Mouse (Mus musculus) heart, embryonic 11.5 days (tissue): ENCODE measurements at regions not wholly inside any gene's neighbourhood (a gene's known extent, or its start where the extent isn't known, plus 50 kb on each side); places are given as distances from the start of the nearest gene placed in this dataset.

ENCODE experiments used
- ATAC-seq: fragments of 200-750 bp; cut with Nextera tagmentation; replicated peaks from 2 replicates; pipeline ENCODE4 v1.8.0; 2017; ENCODE audit warnings: moderate library complexity; ENCODE audit not compliant: insufficient number of reproducible peaks, low FRiP score, low TSS enrichment
- H3K27ac ChIP-seq: fragments of 300-500 bp; sonication (generic); 2 replicates; pipeline ENCODE4 v1.5.1; 2014; ENCODE audit warnings: mild to moderate bottlenecking, low read depth, low read length
- H3K27me3 ChIP-seq: fragments of 300-500 bp; sonication (generic); 2 replicates; pipeline ENCODE4 v1.6.1; 2014; ENCODE audit warnings: mild to moderate bottlenecking, low read length, mixed read lengths; ENCODE audit not compliant: control insufficient read depth, insufficient read depth
- H3K36me3 ChIP-seq: fragments of 300-500 bp; sonication (generic); 2 replicates; pipeline ENCODE4 v1.6.1; 2014; ENCODE audit warnings: mild to moderate bottlenecking, low read length, moderate library complexity, mixed read lengths; ENCODE audit not compliant: control insufficient read depth, insufficient read depth
- H3K4me1 ChIP-seq: fragments of 300-500 bp; sonication (generic); 2 replicates; pipeline ENCODE4 v1.6.1; 2014; ENCODE audit warnings: low read length; ENCODE audit not compliant: control insufficient read depth, insufficient read depth
- H3K4me2 ChIP-seq: fragments of 300-500 bp; sonication (generic); 2 replicates; pipeline ENCODE4 v1.6.1; 2014; ENCODE audit warnings: mild to moderate bottlenecking, moderate library complexity
- H3K4me3 ChIP-seq: fragments of 300-500 bp; sonication (generic); 2 replicates; pipeline ENCODE4 v1.5.1; 2014; ENCODE audit warnings: low read depth, low read length
- H3K9ac ChIP-seq: fragments of 300-500 bp; sonication (generic); 2 replicates; pipeline ENCODE4 v1.6.1; 2014; ENCODE audit warnings: mild to moderate bottlenecking, low read depth, low read length, moderate library complexity
- H3K9me3 ChIP-seq: fragments of 300-500 bp; sonication (generic); replicated peaks from 2 replicates; pipeline ENCODE4 v1.6.1; 2016; ENCODE audit warnings: low read length; ENCODE audit not compliant: control insufficient read depth
- WGBS: fragments of 180-500 bp; shearing (Covaris S2); extraction: QIAGEN DNeasy Blood & Tissue Kit; methylation state at CpG from one replicate; pipeline ENCODE4 v1.1.7; 2014; ENCODE audit not compliant: insufficient replicate concordance; 5-methylcytosine and 5-hydroxymethylcytosine counted together

DNA sequence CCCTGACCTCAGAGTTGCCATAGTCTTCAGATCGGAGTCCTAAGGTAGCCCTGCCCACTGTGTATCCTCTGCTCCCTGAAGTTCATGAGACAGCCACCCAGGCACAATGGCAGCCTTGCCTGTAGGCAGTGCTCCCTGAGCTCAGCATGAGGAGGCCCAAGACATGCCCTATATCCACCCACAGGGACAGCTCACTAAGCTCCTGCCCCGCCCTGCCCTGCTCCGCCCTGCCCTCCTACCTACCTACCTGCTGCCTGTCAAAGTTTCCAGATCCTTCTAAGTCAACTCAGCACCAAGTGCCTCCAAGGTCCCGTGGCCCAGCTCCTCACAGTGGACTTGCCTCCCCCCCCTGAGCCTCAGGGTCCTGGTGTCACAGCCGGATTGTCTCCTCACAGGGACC is 168.9 kb downstream of the Bcl11b start:
- 0 out of 2 replicates have a peak, but pooled peaks cover 2% of the 10 kb centered on the region for H3K27me3 ChIP-seq
- no peaks in the 10 kb centered on the region for H3K4me1 ChIP-seq
- H3K9me3 ChIP-seq = no peaks in the 10 kb centered on the region
- no peaks in the 10 kb centered on the region for H3K36me3 ChIP-seq
- H3K4me2 ChIP-seq = no peak overlapping the region
- H3K9ac ChIP-seq = no peak overlapping the region
- no peak overlapping the region for H3K4me3 ChIP-seq
- ATAC-seq = no peak
- H3K27ac ChIP-seq = no peak overlapping the region
- 84% methylated on average over 5 of the region's 5 CpGs for WGBS

DNA sequence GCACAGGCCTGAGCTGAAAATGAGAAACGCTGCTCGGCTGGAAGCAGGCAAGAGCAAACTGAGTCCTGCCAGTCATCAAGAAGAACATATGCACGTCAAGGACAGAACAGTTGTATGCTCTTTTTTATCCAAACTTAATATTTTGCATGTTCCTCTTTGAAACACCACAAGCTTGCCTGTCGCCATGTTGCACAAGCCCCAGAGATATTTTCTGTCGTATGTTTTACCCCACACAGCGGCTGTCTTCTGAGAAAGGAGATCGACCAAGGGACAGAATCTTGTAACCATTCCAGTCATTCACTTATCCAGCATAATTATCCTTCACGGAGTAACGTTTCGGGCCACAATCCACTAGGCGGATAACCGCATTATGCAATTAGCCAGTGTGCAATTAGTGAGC is 165.7 kb downstream of the Bcl11b start:
- Histone ChIP-seq H3K4me3 (no peak overlapping the region), H3K4me2 (no peak overlapping the region), H3K9me3 (no peaks in the 10 kb centered on the region), H3K27me3 (0 out of 2 replicates have a peak, but pooled peaks cover 2% of the 10 kb centered on the region), H3K27ac (no peak overlapping the region), H3K4me1 (no peaks in the 10 kb centered on the region), H3K36me3 (no peaks in the 10 kb centered on the region), H3K9ac (no peak overlapping the region)
- WGBS = 89% methylated on average over 12 of the region's 12 CpGs
- ATAC-seq = no peak

DNA sequence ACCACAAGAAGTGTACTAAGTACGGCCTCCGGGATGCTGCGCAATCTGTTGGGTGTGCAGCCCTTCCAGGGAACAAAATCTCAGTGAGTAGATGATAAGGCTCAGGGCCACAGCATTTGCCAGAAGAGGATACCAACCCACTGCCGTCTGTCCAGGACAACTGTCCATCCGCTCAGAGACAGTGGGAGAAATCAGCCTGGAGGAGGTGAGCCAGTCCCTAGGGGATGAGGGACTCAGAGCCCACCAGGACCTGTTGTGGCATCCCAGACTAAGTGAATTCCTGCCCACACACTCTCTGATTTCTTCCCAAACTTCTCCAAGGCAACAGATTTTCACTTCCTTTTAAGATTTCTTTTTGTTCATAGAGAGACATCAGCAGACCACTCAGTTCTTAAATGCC is 158.8 kb downstream of the Bcl11b start:
- H3K4me2 ChIP-seq = no peak overlapping the region
- WGBS = 79% methylated on average over 5 of the region's 5 CpGs
- H3K36me3 ChIP-seq = no peaks in the 10 kb centered on the region
- no peak overlapping the region for H3K4me3 ChIP-seq
- H3K27ac ChIP-seq = no peak overlapping the region
- H3K27me3 ChIP-seq = no peaks in the 10 kb centered on the region
- H3K4me1 ChIP-seq = no peaks in the 10 kb centered on the region
- no peak overlapping the region for H3K9ac ChIP-seq
- no peak for ATAC-seq
- H3K9me3 ChIP-seq = no peaks in the 10 kb centered on the region

DNA sequence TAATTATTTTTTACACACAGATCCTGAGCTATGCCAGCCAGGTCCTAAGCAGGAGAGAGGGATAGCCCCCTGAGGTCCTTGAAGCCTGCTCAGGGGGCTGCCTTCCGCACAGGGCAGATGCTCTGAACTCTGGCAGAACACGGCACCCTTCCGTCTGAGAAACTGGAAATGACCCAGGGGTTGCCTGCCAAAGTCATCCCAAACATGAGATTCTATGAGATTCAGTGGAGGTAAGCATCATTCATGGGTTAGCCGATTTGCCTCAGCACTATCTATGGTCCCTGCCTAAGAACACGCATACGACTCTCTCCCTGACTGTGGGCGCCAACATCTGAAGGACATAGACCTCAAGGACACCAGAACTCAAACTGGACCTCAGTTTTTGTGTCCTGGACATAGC is 152.8 kb downstream of the Bcl11b start:
- no peak overlapping the region for H3K4me3 ChIP-seq
- no peaks in the 10 kb centered on the region for H3K36me3 ChIP-seq
- WGBS = 81% methylated on average over 7 of the region's 7 CpGs
- H3K4me1 ChIP-seq = no peaks in the 10 kb centered on the region
- H3K9me3 ChIP-seq = no peaks in the 10 kb centered on the region
- no peaks in the 10 kb centered on the region for H3K27me3 ChIP-seq
- ATAC-seq = no peak
- no peak overlapping the region for H3K9ac ChIP-seq
- no peak overlapping the region for H3K27ac ChIP-seq
- H3K4me2 ChIP-seq = no peak overlapping the region

DNA sequence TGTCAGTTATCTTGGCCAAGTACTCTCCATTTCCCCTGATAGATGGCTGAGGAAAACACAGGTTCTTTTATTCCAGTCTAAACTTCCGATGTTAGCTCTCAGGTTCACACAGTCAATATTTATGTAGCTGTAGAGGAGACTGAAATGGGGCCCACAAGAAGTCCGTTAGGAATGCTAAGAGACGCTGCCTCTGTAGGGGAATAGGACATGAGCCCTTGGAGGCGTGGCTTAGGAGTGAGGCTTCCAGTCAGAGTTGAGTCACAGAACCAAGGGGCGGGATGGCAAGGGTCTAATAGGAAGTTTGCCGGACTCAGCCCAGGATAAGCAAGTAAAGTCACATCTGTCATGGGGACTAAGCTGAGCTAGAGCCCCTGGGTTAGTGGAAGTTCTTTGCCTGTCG is 150.5 kb downstream of the Bcl11b start:
- Histone ChIP-seq H3K9me3 (no peaks in the 10 kb centered on the region), H3K4me2 (no peak overlapping the region), H3K9ac (no peak overlapping the region), H3K4me1 (no peaks in the 10 kb centered on the region), H3K27ac (no peak overlapping the region), H3K36me3 (no peaks in the 10 kb centered on the region), H3K4me3 (no peak overlapping the region), H3K27me3 (no peaks in the 10 kb centered on the region)
- 53% methylated on average over 7 of the region's 7 CpGs for WGBS
- no peak for ATAC-seq

DNA sequence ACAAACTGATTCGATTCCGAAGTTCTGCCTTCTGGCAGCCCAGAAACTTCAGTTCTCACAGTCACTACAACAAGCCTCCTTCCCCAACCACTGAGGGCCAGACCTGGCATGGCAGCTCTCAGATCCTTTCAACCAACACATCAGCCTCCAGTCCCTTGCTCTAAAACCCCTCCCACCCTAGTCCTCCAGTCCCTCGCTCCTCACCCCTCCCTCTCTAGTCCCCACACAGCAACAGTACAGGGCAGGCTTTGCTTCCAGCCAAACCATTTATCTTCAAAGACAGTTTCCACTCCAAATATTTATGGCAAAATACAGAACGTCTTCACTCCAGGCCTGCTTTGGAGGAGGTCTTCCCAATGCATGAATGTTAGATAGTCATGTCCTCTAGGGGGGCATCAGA is 147.9 kb downstream of the Bcl11b start:
- ATAC-seq = no peak
- H3K4me3 ChIP-seq = no peak overlapping the region
- no peak overlapping the region for H3K4me2 ChIP-seq
- no peak overlapping the region for H3K27ac ChIP-seq
- no peak overlapping the region for H3K9ac ChIP-seq
- no peaks in the 10 kb centered on the region for H3K9me3 ChIP-seq
- no peaks in the 10 kb centered on the region for H3K36me3 ChIP-seq
- H3K4me1 ChIP-seq = no peaks in the 10 kb centered on the region
- 77% methylated on average over 4 of the region's 4 CpGs for WGBS
- H3K27me3 ChIP-seq = no peaks in the 10 kb centered on the region

DNA sequence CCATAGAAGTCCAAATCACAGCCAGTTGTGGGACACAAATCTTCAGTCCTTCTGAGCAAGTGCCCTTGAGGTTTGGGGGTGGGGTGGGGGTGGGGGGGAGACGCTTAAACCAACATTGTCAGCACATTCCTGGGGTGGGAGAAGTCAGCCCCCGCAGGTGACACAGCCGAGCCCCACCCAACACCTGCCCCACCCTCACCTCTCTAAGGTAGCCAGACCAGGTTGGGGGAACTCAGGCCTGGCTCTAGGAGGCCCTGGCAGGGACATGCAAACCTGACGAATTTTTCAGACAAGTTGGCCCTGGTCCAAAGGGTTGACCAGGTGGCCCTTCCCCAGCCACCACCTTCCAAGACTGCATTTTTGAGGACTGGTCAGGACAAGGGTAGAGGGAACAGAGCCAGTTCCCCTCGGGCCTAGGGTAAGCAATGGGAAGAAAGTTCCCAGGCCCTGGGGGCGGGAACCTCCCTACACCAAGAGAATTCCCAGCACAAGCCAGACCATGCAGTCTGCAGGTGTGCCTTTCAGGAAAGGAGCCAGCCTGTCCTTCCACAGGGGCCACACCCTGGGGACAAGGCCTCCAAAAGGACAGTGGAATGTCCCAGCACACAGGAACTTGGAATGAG is 146.9 kb downstream of the Bcl11b start:
- no peaks in the 10 kb centered on the region for H3K4me1 ChIP-seq
- H3K4me3 ChIP-seq = no peak overlapping the region
- no peaks in the 10 kb centered on the region for H3K36me3 ChIP-seq
- no peak for ATAC-seq
- no peaks in the 10 kb centered on the region for H3K27me3 ChIP-seq
- no peak overlapping the region for H3K9ac ChIP-seq
- no peak overlapping the region for H3K27ac ChIP-seq
- 66% methylated on average over 6 of the region's 6 CpGs for WGBS
- H3K9me3 ChIP-seq = no peaks in the 10 kb centered on the region
- H3K4me2 ChIP-seq = no peak overlapping the region

DNA sequence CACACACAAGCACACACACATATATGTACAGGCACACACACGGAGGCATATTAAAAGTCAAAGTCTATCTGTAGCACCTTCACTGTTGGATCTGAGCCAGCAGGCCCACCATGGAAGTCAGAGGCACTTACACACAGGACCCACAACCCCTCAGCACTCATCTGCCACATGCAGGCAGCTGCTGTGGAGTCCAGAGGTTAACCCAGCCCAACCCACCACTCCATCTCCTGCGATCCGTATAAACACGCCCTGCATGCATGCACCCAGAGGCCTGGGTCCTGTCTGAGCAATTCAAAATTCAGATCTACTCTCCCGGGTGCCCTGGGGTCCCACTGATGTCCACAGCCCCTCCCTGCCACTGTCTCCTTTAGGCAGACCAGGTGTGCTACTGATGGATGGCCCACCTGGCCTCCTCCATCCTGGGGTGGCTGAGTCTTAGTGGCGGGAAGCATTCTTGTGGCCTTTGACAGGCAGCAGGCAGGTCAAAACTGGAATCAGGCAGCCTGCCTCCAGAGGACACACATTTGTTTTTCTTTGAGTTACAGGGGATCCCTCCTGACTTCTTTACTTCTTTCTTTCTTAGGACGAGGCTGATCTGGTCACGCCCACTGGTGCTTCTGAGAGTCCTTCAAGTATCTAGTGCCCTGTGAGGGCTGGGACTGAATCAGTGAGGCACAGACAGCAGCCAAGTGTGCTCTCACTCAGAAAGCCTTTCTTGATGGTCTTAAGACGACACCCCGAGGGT is 144.7 kb downstream of the Bcl11b start:
- ATAC-seq = no peak
- no peak overlapping the region for H3K27ac ChIP-seq
- H3K4me3 ChIP-seq = no peak overlapping the region
- no peaks in the 10 kb centered on the region for H3K27me3 ChIP-seq
- H3K36me3 ChIP-seq = no peaks in the 10 kb centered on the region
- no peak overlapping the region for H3K4me2 ChIP-seq
- no peak overlapping the region for H3K9ac ChIP-seq
- H3K4me1 ChIP-seq = no peaks in the 10 kb centered on the region
- WGBS = 55% methylated on average over 10 of the region's 10 CpGs
- no peaks in the 10 kb centered on the region for H3K9me3 ChIP-seq

DNA sequence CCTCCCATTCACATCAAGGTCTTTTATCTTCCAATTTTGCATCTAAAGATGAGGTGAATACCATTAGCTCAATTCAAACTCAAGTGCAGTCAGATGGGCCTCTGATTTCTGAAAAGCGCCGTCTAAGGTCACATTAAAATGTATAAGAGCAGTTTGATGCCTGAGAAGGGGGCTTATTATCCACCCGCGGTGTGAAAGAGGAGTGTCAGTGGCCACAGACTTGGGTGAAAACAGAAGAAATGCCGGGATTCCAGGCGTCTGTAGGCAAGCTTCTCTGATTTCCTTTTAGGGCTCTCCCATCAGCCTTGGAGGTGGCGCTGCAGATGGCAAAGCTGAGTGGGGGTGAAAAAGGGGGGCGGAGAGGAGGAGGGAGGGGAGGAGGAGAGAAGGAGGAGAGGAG is 143.7 kb downstream of the Bcl11b start:
- Histone ChIP-seq H3K4me1 (no peaks in the 10 kb centered on the region), H3K36me3 (no peaks in the 10 kb centered on the region), H3K9ac (no peak overlapping the region), H3K27ac (no peak overlapping the region), H3K4me3 (no peak overlapping the region), H3K9me3 (no peaks in the 10 kb centered on the region), H3K27me3 (no peaks in the 10 kb centered on the region), H3K4me2 (no peak overlapping the region)
- 26% methylated on average over 7 of the region's 8 CpGs for WGBS
- ATAC-seq = no peak
